Mouse (Mus musculus): ENCODE results near the gene Bmp10. TPM values are rescaled to one million over a fixed set of nuclear protein-coding genes. Genes with fewer than 3 reads are reported as not detected.

Gene Bmp10
- polyA plus RNA-seq, 1 experiment = not detected

DNA sequence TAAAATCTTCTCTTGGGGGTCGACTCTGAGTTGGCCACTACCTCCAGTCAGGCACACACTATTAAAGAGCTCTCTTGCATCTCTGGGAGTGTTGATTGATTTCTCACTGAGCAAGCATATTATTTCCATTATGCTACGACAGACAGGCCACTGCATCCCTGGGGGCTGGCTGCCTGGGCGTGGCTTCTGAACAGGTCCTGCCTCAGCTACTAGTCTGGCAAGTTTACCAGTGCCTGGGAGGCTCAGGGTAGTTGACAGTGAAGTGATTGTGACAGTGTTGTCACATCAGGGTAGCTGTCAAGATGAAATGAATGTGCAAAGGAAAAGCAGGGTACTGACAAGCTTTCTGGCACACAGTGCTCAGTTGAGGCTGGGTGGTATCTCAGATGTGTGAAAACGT is 50.1 kb downstream of the Bmp10 start:
- no peak for TF ChIP-seq MYOD1 (IDR thresholded peaks at IDR 0.05; ENCODE audit: control insufficient read depth in 1 of 3, insufficient read length in 2 of 3, low read depth in 2 of 3)
- TF ChIP-seq SRF (IDR thresholded peaks at IDR 0.05; ENCODE audit: control insufficient read depth, insufficient read length, low read depth) = no peak
- TF ChIP-seq E2F4 (IDR thresholded peaks at IDR 0.05; ENCODE audit: insufficient read depth) = no peak
- TF ChIP-seq USF1 (IDR thresholded peaks at IDR 0.05; ENCODE audit: low read depth) = no peak
- TF ChIP-seq MYOG (IDR thresholded peaks at IDR 0.05; ENCODE audit: control insufficient read depth in 1 of 3, insufficient read depth in 1 of 3, insufficient read length in 2 of 3, low read depth in 2 of 3) = no peak
- no peak for TF ChIP-seq REST (IDR thresholded peaks at IDR 0.05; ENCODE audit: insufficient read depth, insufficient read length)
- TF ChIP-seq POLR2AphosphoS2 (IDR thresholded peaks at IDR 0.05; ENCODE audit: insufficient read length, low read depth) = no peak
- TF ChIP-seq TCF3 (IDR thresholded peaks at IDR 0.05; ENCODE audit: insufficient read length, low read depth) = no peak
- TF ChIP-seq POLR2A (IDR thresholded peaks at IDR 0.05; ENCODE audit: insufficient read length, low read depth) = no peak
- no peak for TF ChIP-seq TCF12 (IDR thresholded peaks at IDR 0.05; ENCODE audit: insufficient read depth, poor library complexity, severe bottlenecking)
- TF ChIP-seq CEBPB (IDR thresholded peaks at IDR 0.05; ENCODE audit: insufficient read depth, poor library complexity, severe bottlenecking) = no peak
- no peak for TF ChIP-seq MAX (IDR thresholded peaks at IDR 0.05; ENCODE audit: low read depth)
- no peak overlapping the region for H3ac ChIP-seq (ENCODE audit: control insufficient read depth, insufficient read length)
- no peak overlapping the region for H3K4me3 ChIP-seq
- peaks cover 23% of the 10 kb centered on the region for H3K27me3 ChIP-seq (ENCODE audit: control insufficient read depth, insufficient read depth, insufficient read length)
- no peak overlapping the region for H3K4me2 ChIP-seq (ENCODE audit: low read depth)
- H3K36me3 ChIP-seq (ENCODE audit: control insufficient read depth, insufficient read depth) = no peaks in the 10 kb centered on the region
- H3K79me2 ChIP-seq (ENCODE audit: control insufficient read depth, insufficient read depth) = no peaks in the 10 kb centered on the region

- H3K27me3 ChIP-seq (ENCODE audit: control insufficient read depth, insufficient read depth, insufficient read length) = peaks cover 25% of the 10 kb centered on the region
- H3K4me3 ChIP-seq = no peak overlapping the region
- H3K4me2 ChIP-seq (ENCODE audit: low read depth) = no peak overlapping the region
- H3K79me2 ChIP-seq (ENCODE audit: control insufficient read depth, insufficient read depth) = no peaks in the 10 kb centered on the region
- TF ChIP-seq REST (IDR thresholded peaks at IDR 0.05; ENCODE audit: insufficient read depth, insufficient read length) (no peak), USF1 (IDR thresholded peaks at IDR 0.05; ENCODE audit: low read depth) (no peak), E2F4 (IDR thresholded peaks at IDR 0.05; ENCODE audit: insufficient read depth) (no peak), CEBPB (IDR thresholded peaks at IDR 0.05; ENCODE audit: insufficient read depth, poor library complexity, severe bottlenecking) (no peak), MYOD1 (IDR thresholded peaks at IDR 0.05; ENCODE audit: control insufficient read depth in 1 of 3, insufficient read length in 2 of 3, low read depth in 2 of 3) (no peak), POLR2AphosphoS2 (IDR thresholded peaks at IDR 0.05; ENCODE audit: insufficient read length, low read depth) (no peak), MAX (IDR thresholded peaks at IDR 0.05; ENCODE audit: low read depth) (no peak), POLR2A (IDR thresholded peaks at IDR 0.05; ENCODE audit: insufficient read length, low read depth) (no peak), TCF12 (IDR thresholded peaks at IDR 0.05; ENCODE audit: insufficient read depth, poor library complexity, severe bottlenecking) (no peak), SRF (IDR thresholded peaks at IDR 0.05; ENCODE audit: control insufficient read depth, insufficient read length, low read depth) (no peak), MYOG (IDR thresholded peaks at IDR 0.05; ENCODE audit: control insufficient read depth in 1 of 3, insufficient read depth in 1 of 3, insufficient read length in 2 of 3, low read depth in 2 of 3) (no peak), TCF3 (IDR thresholded peaks at IDR 0.05; ENCODE audit: insufficient read length, low read depth) (no peak)
- H3ac ChIP-seq (ENCODE audit: control insufficient read depth, insufficient read length) = no peak overlapping the region
- no peaks in the 10 kb centered on the region for H3K36me3 ChIP-seq (ENCODE audit: control insufficient read depth, insufficient read depth)
Measured at GRCm38 (mm10) chr6:87479291-87479999, 50.7 kb downstream of the Bmp10 start.

DNA sequence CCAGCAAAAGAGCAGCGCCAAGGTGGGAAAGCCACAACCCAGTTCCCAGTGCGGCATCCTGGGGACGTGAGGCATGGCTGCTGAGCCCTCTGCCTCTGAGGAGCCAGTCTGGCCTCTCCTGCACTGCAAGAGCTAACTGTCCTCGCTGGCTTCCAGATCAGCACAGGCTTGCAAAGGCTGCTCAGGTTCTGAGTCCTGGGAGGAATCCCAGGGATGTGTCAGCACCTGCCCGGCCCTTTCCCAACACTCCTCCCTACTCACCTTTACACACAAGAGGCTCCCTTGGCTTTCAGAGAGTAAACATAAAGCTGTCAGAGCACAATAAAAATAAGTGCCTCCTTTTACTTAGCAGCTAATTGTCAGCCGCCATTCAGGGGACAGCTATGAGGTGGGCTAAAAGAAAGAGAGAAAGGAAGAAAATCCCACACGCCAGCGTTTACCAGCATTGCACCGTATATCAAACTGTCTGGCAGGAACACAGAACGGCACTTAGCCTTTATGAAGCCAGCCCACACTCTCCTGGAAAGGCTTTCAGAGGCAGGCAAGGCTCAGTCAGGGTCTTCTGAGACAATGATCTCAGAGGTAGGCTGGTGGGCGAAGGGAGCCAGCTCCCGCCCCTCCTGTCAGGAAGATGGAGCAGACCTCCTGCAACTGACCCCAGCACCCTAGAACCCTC is 54.6 kb downstream of the Bmp10 start:
- H3K36me3 ChIP-seq (ENCODE audit: control insufficient read depth, insufficient read depth) = no peaks in the 10 kb centered on the region
- H3K27me3 ChIP-seq (ENCODE audit: control insufficient read depth, insufficient read depth, insufficient read length) = peaks cover 27% of the 10 kb centered on the region
- H3K79me2 ChIP-seq (ENCODE audit: control insufficient read depth, insufficient read depth) = no peaks in the 10 kb centered on the region
- H3ac ChIP-seq (ENCODE audit: control insufficient read depth, insufficient read length) = no peak overlapping the region
- no peak overlapping the region for H3K4me2 ChIP-seq (ENCODE audit: low read depth)
- no peak overlapping the region for H3K4me3 ChIP-seq
- TF ChIP-seq MYOG (IDR thresholded peaks at IDR 0.05; ENCODE audit: control insufficient read depth in 1 of 3, insufficient read depth in 1 of 3, insufficient read length in 2 of 3, low read depth in 2 of 3) (no peak), REST (IDR thresholded peaks at IDR 0.05; ENCODE audit: insufficient read depth, insufficient read length) (no peak), USF1 (IDR thresholded peaks at IDR 0.05; ENCODE audit: low read depth) (no peak), SRF (IDR thresholded peaks at IDR 0.05; ENCODE audit: control insufficient read depth, insufficient read length, low read depth) (no peak), TCF3 (IDR thresholded peaks at IDR 0.05; ENCODE audit: insufficient read length, low read depth) (no peak), CEBPB (IDR thresholded peaks at IDR 0.05; ENCODE audit: insufficient read depth, poor library complexity, severe bottlenecking) (no peak)

DNA sequence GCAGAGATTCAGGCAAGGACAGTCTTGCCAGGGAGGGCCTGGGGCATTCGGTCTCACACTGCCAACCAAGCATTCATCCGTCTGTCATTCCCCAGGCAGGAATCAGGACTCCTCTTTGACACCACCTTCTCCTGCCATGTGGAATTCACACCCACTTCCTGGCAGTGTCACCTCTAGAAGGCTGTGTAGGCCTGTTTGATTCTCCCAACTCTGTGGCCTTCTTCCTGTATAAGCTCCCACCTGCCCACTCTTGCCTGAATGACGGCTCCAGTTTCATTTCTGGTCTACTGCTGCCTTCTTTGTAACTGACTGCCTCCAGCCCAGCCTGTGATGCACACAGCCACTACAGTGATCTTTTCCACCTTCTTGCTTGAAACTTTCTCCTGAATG is 55.1 kb downstream of the Bmp10 start:
- H3K36me3 ChIP-seq (ENCODE audit: control insufficient read depth, insufficient read depth) = no peaks in the 10 kb centered on the region
- no peak overlapping the region for H3K4me3 ChIP-seq
- H3K27me3 ChIP-seq (ENCODE audit: control insufficient read depth, insufficient read depth, insufficient read length) = peaks cover 31% of the 10 kb centered on the region
- H3K79me2 ChIP-seq (ENCODE audit: control insufficient read depth, insufficient read depth) = no peaks in the 10 kb centered on the region
- TF ChIP-seq SRF (IDR thresholded peaks at IDR 0.05; ENCODE audit: control insufficient read depth, insufficient read length, low read depth) = no peak
- no peak for TF ChIP-seq USF1 (IDR thresholded peaks at IDR 0.05; ENCODE audit: low read depth)
- TF ChIP-seq CEBPB (IDR thresholded peaks at IDR 0.05; ENCODE audit: insufficient read depth, poor library complexity, severe bottlenecking) = no peak
- no peak for TF ChIP-seq POLR2A (IDR thresholded peaks at IDR 0.05; ENCODE audit: insufficient read length, low read depth)
- no peak for TF ChIP-seq E2F4 (IDR thresholded peaks at IDR 0.05; ENCODE audit: insufficient read depth)
- no peak overlapping the region for H3ac ChIP-seq (ENCODE audit: control insufficient read depth, insufficient read length)
- H3K4me2 ChIP-seq (ENCODE audit: low read depth) = no peak overlapping the region
